Mouse (Mus musculus) megakaryocyte progenitor cell, adult 5-6 weeks (primary cell): ENCODE data around the gene Soat1. TPM values are rescaled to one million over a fixed set of nuclear protein-coding genes. Genes with fewer than 3 reads are reported as not detected.

Experiments used
- ATAC-seq: replicated peaks from 2 replicates; pipeline ENCODE4 v1.8.0; 2016; ENCODE audit warnings: mild to moderate bottlenecking, moderate TSS enrichment, inconsistent platforms; ENCODE audit not compliant: poor library complexity
- total RNA-seq, 2 experiments: library from RNA; stranded (forward) in 1 of 2; stranded (reverse) in 1 of 2; fragments of 157-497, 149-512 nt in 1 of 2; fragments of 200-1000 nt in 1 of 2; gene quantifications; 2 replicates each; pipeline versions ENCODE4 v1.2.3 to v1.2.4; 2015 to 2017

Gene Soat1
- 99.4 and 117 TPM in 2 replicates for total RNA-seq (2015)
- 139 and 140 TPM in 2 replicates for total RNA-seq (2017)

GRCm38 (mm10) chr1:156473961-156474503 is at the start of gene Soat1:
Soat1 (minus strand) TSS chr1:156474331.
- ATAC-seq, result peak; percentile 90

DNA sequence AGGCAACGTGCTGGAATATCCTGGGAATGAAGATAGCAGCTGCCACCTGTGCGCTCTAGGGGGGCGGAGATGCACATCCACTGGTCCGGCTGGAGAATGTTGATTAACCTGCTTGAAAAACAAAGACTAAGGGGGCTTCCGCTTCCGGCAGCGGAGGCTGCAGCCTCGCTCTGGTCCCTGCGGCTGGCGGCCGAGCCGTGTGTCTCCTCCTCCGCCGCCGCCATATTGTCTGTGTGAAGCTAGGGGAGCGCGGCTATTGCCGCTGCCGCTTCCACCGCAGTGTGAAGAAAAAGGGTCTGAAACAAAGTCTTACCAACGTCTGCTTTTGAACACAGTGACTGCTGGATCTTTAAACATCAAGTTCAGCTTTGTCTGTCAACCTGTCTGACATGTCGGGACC is 49.7 kb upstream of the Soat1 start, which contains the start of gene Gm10031:
TSS of gene Gm10031 (plus strand) at position 171 of the 400 bp plus-strand sequence.
- peak; percentile 99 for ATAC-seq

DNA sequence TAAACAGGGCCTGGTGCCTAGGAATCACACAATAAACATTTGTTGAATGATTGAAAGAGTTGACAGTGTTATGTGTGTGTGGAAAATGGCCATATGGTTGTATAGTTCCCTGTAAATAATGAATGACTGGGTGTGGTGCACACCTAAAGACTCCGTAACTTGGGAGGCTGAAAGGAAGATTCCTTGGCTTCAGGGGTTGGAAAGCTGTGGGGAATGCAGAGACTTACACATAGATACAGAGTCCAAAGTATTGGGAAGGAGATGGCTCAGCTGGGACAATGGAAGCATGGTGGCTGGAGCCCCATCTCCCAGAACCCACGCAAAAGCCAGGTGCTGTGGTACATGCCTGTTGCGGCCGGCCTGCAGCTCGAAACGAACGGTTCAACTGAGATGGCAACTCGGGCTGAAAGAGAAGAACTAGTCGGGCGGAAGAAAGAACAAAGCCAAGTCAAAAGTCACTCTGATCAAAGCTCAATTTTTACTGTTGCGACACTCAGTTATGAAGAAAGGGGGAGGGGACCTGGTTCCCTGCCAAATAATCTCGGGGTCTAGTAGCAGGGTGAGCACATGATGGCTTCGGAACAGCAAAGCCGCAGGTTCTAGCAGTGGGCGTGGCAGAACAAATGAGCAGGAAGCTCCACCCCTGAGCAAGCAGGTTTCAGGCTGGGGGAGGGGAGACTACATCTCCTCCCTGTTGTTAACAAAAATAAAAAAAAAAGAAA is 47.8 kb upstream of the Soat1 start:
- ATAC-seq, result 0 out of 2 replicates have a peak, but pooled peaks have one; percentile 40

GRCm38 (mm10) chr1:156520136-156520780 is 46.1 kb upstream of the Soat1 start:
- no peak for ATAC-seq

GRCm38 (mm10) chr1:156507753-156508152 is 33.6 kb upstream of the Soat1 start:
- ATAC-seq, result no peak

GRCm38 (mm10) chr1:156505901-156506300 is 31.8 kb upstream of the Soat1 start:
- ATAC-seq, result no peak

DNA sequence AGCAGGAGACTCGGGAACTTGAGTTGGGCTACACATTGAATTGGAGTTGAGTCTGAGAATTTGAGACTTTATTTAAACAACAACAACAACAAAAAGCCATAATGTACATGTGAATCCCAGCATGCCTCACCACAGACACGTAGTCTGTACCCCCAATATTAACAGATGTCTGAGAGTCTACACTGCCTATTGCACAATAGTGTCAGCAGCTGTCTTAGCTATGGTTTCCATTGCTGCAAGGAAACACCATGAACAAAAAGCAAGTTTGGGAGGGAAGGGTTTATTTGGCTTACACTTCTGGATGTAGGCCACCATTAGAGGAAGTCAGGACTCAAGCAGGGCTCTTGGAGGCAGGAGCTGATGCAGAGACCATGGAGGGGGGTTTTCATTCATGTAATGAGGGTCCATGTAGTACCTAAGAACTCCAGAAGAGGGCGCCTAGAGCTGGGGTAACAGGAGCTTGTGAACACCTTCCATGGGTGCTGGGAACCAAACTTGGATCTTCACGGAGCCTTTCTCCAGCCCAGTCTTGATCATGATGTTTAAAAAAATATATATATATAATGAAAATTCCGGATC is 30.9 kb upstream of the Soat1 start:
- peak; percentile 46 for ATAC-seq

- peak; percentile 64 for ATAC-seq
These were observed 22.8 kb upstream of the Soat1 start for GRCm38 (mm10) chr1:156496910-156497309.

DNA sequence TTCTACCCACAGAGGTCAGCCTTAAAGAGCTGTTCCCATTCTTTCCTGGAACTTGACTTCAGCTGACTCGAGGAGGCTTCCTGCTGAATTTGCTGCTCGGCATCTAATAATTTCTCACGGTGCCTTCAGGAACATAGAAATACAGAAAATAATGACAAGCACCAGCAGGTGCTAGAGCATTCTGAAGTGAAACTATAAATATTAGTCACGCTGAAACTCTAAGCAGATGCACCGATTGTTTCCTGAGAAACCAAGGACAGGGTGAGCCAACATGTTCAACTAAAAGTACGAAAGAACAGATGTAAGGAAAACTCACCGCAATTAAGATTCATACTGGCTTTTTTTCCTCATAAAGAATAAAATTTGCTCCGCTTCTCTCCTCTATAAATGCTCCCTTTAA is 20.9 kb upstream of the Soat1 start:
- no peak for ATAC-seq

DNA sequence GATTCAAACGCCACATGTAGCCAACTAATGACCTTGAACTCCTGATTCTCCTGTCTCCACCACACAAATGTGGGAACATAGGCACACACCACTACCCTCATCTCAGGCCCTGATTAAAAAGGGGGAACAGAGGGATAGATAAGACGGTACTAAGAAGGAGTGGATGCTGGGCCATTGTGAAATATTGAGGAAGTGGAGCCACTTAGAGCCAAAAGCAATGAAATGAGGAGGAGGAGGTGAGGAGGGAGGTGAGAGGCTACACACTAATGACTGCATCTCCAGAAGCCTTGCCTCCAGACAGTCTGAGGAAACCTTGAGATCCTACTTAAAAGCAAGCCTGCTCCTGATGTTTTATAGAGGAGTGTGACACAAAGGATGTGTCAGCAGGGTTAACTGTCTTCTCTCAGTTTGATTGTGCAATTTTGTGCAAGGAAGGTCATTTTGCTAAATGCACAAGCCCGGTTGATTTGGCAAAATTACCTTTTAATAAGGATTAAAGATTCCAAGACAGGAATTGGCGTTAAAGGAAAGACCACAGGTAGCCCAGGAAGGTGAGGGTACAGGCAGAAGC is 17.2 kb upstream of the Soat1 start:
- peak; percentile 79 for ATAC-seq

- no peak for ATAC-seq
These were observed 13.9 kb upstream of the Soat1 start for GRCm38 (mm10) chr1:156488031-156488430.

- ATAC-seq, result no peak
These were observed 13.4 kb upstream of the Soat1 start for GRCm38 (mm10) chr1:156487498-156487897.

DNA sequence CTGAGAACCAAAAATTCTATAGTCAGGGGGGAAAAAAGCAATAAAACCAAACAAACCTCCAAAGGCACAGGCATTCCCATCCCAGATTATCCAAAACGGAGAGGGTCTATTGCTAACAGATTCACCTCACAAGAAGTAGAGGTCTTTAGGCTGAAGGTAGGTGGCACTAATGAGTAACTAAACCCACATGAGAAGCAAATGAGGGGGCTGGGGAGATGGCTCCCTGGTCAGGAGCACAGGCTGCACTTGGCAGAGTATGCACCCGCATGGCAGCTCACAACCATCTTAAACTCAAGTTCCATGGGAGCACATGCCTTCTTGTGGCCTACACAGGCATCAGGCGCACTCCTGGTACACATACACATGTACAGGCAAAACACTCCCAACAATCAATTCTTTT is 7.7 kb upstream of the Soat1 start:
- ATAC-seq, result peak; percentile 42; the same call in 1 of the 2 replicates

DNA sequence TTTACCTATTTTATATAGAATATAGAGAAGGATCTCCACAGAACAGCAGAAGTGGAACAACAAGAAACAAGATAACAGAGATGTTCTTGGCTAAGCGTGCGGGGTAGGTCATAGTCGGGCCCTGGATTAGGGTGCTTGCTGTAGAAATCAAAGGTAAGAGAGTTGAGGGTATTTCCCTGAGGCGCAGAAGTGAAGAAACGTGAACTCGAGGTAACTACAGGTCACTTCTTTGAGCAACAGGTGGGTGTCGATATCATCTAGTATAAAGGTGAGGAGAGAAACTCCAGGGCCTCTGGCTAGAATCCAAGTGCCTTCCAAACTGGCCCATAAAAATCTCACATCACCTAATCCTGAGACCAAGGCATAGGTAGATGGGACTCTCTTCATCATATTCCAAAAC is 2.4 kb upstream of the Soat1 start:
- no peak for ATAC-seq

GRCm38 (mm10) chr1:156476016-156476415 is 1.9 kb upstream of the Soat1 start:
- ATAC-seq, result no peak

- ATAC-seq, result no peak
These were observed 723 bp upstream of the Soat1 start for GRCm38 (mm10) chr1:156474854-156475253.

- no peak for ATAC-seq
These were observed 1.1 kb downstream of the Soat1 start for GRCm38 (mm10) chr1:156473003-156473402.

GRCm38 (mm10) chr1:156471955-156472354 is 2.2 kb downstream of the Soat1 start:
- ATAC-seq, result no peak

DNA sequence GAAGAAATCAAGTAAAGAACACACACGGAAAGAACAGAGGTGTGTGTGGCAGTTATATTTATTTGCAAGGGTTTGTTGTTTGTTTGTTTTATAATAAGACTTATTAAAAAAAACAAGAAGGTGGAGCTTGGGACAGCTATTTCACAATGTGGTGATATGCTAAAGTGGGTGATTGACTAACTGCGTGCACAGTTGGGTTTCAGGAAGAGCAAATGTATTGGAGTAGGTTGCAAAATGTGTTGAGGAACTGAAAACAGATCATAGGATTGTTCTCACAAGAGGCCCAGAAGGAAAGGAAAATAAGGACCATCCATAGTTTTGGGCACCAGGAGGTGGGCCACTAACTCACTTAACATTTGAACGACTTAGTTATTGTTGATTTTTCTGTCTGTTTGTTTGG is 3.1 kb downstream of the Soat1 start:
- ATAC-seq, result peak; percentile 53

DNA sequence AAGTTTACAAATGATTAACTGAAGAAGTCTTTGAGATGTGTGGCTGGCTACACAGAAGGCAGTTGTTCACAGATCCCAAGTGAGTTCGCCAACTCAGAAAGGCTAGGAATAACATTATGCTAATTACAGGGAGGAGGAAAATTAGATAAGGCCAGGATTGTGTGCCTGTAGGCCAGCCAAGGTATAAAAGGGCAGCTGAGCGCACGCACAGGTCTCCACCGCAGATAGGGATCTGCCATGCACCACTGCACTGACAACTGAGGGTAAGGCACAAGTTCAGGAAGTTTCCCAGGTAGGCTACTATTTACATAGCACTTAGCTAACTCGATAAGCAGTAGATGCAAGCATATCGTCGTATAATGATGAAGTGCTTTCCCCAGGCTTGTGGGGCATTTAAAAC is 3.6 kb downstream of the Soat1 start:
- no peak for ATAC-seq

DNA sequence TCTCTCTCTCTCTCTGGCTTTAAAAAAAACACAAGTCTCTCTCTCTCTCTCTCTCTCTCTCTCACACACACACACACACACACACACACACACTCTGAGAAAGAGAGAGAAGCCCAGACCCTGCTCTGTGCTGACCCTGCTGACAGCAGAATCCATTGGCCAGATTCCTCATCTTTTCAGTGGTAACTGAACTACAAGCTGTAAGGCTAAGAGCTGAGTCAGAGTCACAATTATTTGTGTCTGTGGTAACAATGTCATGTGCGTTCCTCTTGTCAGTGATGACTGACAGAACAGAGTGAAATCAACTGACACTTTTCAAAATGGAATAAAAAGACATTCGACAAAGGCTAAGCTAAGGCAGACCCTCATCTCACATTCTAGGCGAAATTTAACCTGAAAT is 5.6 kb downstream of the Soat1 start:
- no peak for ATAC-seq
